Mouse (Mus musculus): ENCODE data around the gene Angel2. TPM values are rescaled to one million over a fixed set of nuclear protein-coding genes. Genes with fewer than 3 reads are reported as not detected.

Gene Angel2
- polyA plus RNA-seq, 2 experiments = 11.8 to 15.3 TPM

- no peak for ATAC-seq (ENCODE audit: insufficient read depth)
- Histone ChIP-seq H3K9me3 (ENCODE audit: control insufficient read depth, low read length) (no peaks in the 10 kb centered on the region), H3K4me1 (replicated peaks; ENCODE audit: control insufficient read depth in 2 of 2, insufficient read depth in 2 of 2, low read length in 1 of 2) (no peaks in the 10 kb centered on the region), H3K27ac (no peak overlapping the region), H3K9ac (replicated peaks) (no peak overlapping the region), H3K36me3 (replicated peaks; ENCODE audit: control insufficient read depth, insufficient read depth, low read depth) (no peaks in the 10 kb centered on the region), H3K27me3 (ENCODE audit: control insufficient read depth, insufficient read depth, low read length) (no peaks in the 10 kb centered on the region), H3K4me2 (ENCODE audit: low read depth) (no peak overlapping the region), H3K4me3 (ENCODE audit: insufficient read depth in 1 of 2, low read depth in 2 of 2, low read length in 2 of 2) (no peak overlapping the region)
- WGBS (ENCODE audit: insufficient replicate concordance) = 67% methylated on average over 7 of the region's 7 CpGs
- TF ChIP-seq EP300 (IDR thresholded peaks at IDR 0.05; ENCODE audit: low read depth) (no peak), CTCF (IDR thresholded peaks at IDR 0.05; ENCODE audit: low read depth) (no peak)
- no peak for DNase-seq (ENCODE audit: low read depth in 3 of 3, low spot score in 3 of 3)
Measured at GRCm38 (mm10) chr1:190995548-190995947, 70.6 kb downstream of the Angel2 start.

GRCm38 (mm10) chr1:190996346-190996877, 71.5 kb downstream of the Angel2 start:
- Histone ChIP-seq H3K9me3 (ENCODE audit: control insufficient read depth, low read length) (no peaks in the 10 kb centered on the region), H3K4me3 (ENCODE audit: insufficient read depth in 1 of 2, low read depth in 2 of 2, low read length in 2 of 2) (no peak overlapping the region), H3K9ac (replicated peaks) (no peak overlapping the region), H3K27ac (no peak overlapping the region), H3K27me3 (ENCODE audit: control insufficient read depth, insufficient read depth, low read length) (no peaks in the 10 kb centered on the region), H3K36me3 (replicated peaks; ENCODE audit: control insufficient read depth, insufficient read depth, low read depth) (no peaks in the 10 kb centered on the region), H3K4me2 (ENCODE audit: low read depth) (no peak overlapping the region), H3K4me1 (replicated peaks; ENCODE audit: control insufficient read depth in 2 of 2, insufficient read depth in 2 of 2, low read length in 1 of 2) (no peaks in the 10 kb centered on the region)
- ATAC-seq (ENCODE audit: insufficient read depth) (no peak), DNase-seq (ENCODE audit: low read depth in 3 of 3, low spot score in 3 of 3) (no peak)
- TF ChIP-seq CTCF (IDR thresholded peaks at IDR 0.05; ENCODE audit: low read depth) = 0 out of 2 replicates have a peak, but pooled peaks have one; percentile 17
- no peak for TF ChIP-seq EP300 (IDR thresholded peaks at IDR 0.05; ENCODE audit: low read depth)
- WGBS (ENCODE audit: insufficient replicate concordance) = 48% methylated on average over 6 of the region's 6 CpGs

Other genes starting within 250 kb of the Angel2 start
- gene Rps6kc1, start 13.3 kb upstream of the Angel2 start, polyA plus RNA-seq (2012; rRNA removed) = 1.5 and 1.9 TPM in 2 replicates
- gene Rps6kc1, start 13.3 kb upstream of the Angel2 start, polyA plus RNA-seq (2014; fragmentation: Nextera tagmentation; extraction: Ambion mirVana) = 3.5 and 3.6 TPM in 2 replicates
- 0.40 and 0.52 TPM in 2 replicates for gene Vash2, start 54.2 kb downstream of the Angel2 start, polyA plus RNA-seq (2012; rRNA removed)
- 0.39 and 0.81 TPM in 2 replicates for gene Vash2, start 54.2 kb downstream of the Angel2 start, polyA plus RNA-seq (2014; fragmentation: Nextera tagmentation; extraction: Ambion mirVana)
- gene Flvcr1, start 101.0 kb downstream of the Angel2 start, polyA plus RNA-seq (2012; rRNA removed) = 4.5 and 6.4 TPM in 2 replicates
- gene Flvcr1, start 101.0 kb downstream of the Angel2 start, polyA plus RNA-seq (2014; fragmentation: Nextera tagmentation; extraction: Ambion mirVana) = 4.5 and 4.9 TPM in 2 replicates
- not detected in 2 replicates for gene Spata45, start 111.5 kb downstream of the Angel2 start, polyA plus RNA-seq (2012; rRNA removed)
- gene Spata45, start 111.5 kb downstream of the Angel2 start, polyA plus RNA-seq (2014; fragmentation: Nextera tagmentation; extraction: Ambion mirVana) = not detected in 2 replicates
- 4.6 and 6.5 TPM in 2 replicates for gene Tatdn3, start 137.8 kb downstream of the Angel2 start, polyA plus RNA-seq (2012; rRNA removed)
- 8.5 and 8.7 TPM in 2 replicates for gene Tatdn3, start 137.8 kb downstream of the Angel2 start, polyA plus RNA-seq (2014; fragmentation: Nextera tagmentation; extraction: Ambion mirVana)
- 5.3 and 11.2 TPM in 2 replicates for gene Nsl1, start 137.9 kb downstream of the Angel2 start, polyA plus RNA-seq (2012; rRNA removed)
- 8.8 and 11.6 TPM in 2 replicates for gene Nsl1, start 137.9 kb downstream of the Angel2 start, polyA plus RNA-seq (2014; fragmentation: Nextera tagmentation; extraction: Ambion mirVana)
- 1.6 and 1.8 TPM in 2 replicates for gene Batf3, start 172.7 kb downstream of the Angel2 start, polyA plus RNA-seq (2012; rRNA removed)
- 1.5 and 2.4 TPM in 2 replicates for gene Batf3, start 172.7 kb downstream of the Angel2 start, polyA plus RNA-seq (2014; fragmentation: Nextera tagmentation; extraction: Ambion mirVana)
- gene Fam71a, start 239.7 kb downstream of the Angel2 start, polyA plus RNA-seq (2012; rRNA removed) = not detected in 2 replicates
- not detected in 2 replicates for gene Fam71a, start 239.7 kb downstream of the Angel2 start, polyA plus RNA-seq (2014; fragmentation: Nextera tagmentation; extraction: Ambion mirVana)